In the genomic region with DNA sequence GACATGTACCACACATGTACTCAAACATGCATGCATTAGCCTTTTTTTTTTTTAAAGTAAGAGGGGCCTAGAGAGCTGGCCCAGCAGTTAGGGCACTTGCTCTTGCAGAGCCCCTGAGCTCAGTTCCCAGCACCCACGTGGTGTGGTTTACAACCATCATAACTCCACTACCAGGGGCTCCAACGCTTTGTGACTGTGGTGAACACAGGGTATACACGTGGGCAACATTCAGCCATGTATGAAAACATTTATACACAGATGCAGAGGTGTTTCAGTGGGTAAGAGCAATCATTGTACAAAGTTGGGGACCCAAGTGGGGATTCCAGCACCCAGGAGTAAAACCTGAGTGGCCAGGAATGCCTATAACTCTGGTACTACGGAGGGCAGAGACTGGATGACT, we compare ENCODE assay signal across 9 mouse cellular contexts. TPM values are rescaled to one million over a fixed set of nuclear protein-coding genes. Genes with fewer than 3 reads are reported as not detected.
DNase-seq lines count a peak whose midpoint lies in the region; ATAC-seq and TF ChIP-seq lines count a peak whose summit lies in the region.
"Had no signal": no experiment of that assay in that cellular context is flagged by ENCODE, and none has a peak within 500 bp of the region (broad histone marks: within the 10 kb centered on the region; RNA-seq: fewer than 3 reads in every experiment).

No protein-coding gene starts in this region.

- no peak for ATAC-seq in forebrain, embryonic 15.5 days (replicated peaks)
- no peak for ATAC-seq in forebrain, postnatal 0 days
- no peak for ATAC-seq in midbrain, postnatal 0 days (ENCODE audit: low FRiP score)
- ATAC-seq in limb, embryonic 15.5 days (ENCODE audit: insufficient number of reproducible peaks, low FRiP score, low TSS enrichment, low read depth) = no peak

- H3K27me3 ChIP-seq in forebrain, embryonic 15.5 days = no peaks in the 10 kb centered on the region
- H3K27me3 ChIP-seq in forebrain, postnatal 0 days (ENCODE audit: insufficient read depth, low read length) = no peaks in the 10 kb centered on the region
- H3K27me3 ChIP-seq in midbrain, embryonic 10.5 days (ENCODE audit: low read depth, poor library complexity, severe bottlenecking) = no peaks in the 10 kb centered on the region
- no peaks in the 10 kb centered on the region for H3K27me3 ChIP-seq in midbrain, postnatal 0 days (ENCODE audit: insufficient read depth, low read length)
- H3K27me3 ChIP-seq in limb, embryonic 15.5 days = no peaks in the 10 kb centered on the region

- no peak overlapping the region for H3K9ac ChIP-seq in forebrain, embryonic 15.5 days (replicated peaks)
- H3K9ac ChIP-seq in forebrain, postnatal 0 days = no peak overlapping the region
- H3K9ac ChIP-seq in midbrain, postnatal 0 days (replicated peaks; ENCODE audit: low read length, poor library complexity, severe bottlenecking) = no peak overlapping the region
- H3K9ac ChIP-seq in limb, embryonic 15.5 days = no peak overlapping the region

- WGBS in forebrain, embryonic 15.5 days = 88% methylated on average over 4 of the region's 4 CpGs
- 91% methylated on average over 4 of the region's 4 CpGs for WGBS in forebrain, postnatal 0 days
- 86% methylated on average over 4 of the region's 4 CpGs for WGBS in midbrain, embryonic 10.5 days
- WGBS in midbrain, postnatal 0 days = 88% methylated on average over 4 of the region's 4 CpGs
- 89% methylated on average over 4 of the region's 4 CpGs for WGBS in limb, embryonic 15.5 days

- no peak overlapping the region for H3K4me3 ChIP-seq in forebrain, embryonic 15.5 days
- H3K4me3 ChIP-seq in forebrain, postnatal 0 days (ENCODE audit: low read depth, low read length) = no peak overlapping the region
- peak overlapping the region; percentile 43 for H3K4me3 ChIP-seq in midbrain, embryonic 10.5 days
- no peak overlapping the region; the same call in 1 of the 2 replicates for H3K4me3 ChIP-seq in midbrain, postnatal 0 days (ENCODE audit: low read depth, low read length)
- no peak overlapping the region for H3K4me3 ChIP-seq in limb, embryonic 15.5 days

- H3K9me3 ChIP-seq in forebrain, embryonic 15.5 days = no peaks in the 10 kb centered on the region
- H3K9me3 ChIP-seq in forebrain, postnatal 0 days (ENCODE audit: low read length) = no peaks in the 10 kb centered on the region
- no peaks in the 10 kb centered on the region for H3K9me3 ChIP-seq in midbrain, embryonic 10.5 days (replicated peaks)
- H3K9me3 ChIP-seq in midbrain, postnatal 0 days (ENCODE audit: low read length) = no peaks in the 10 kb centered on the region
- H3K9me3 ChIP-seq in limb, embryonic 15.5 days = no peaks in the 10 kb centered on the region

- H3K36me3 ChIP-seq in forebrain, embryonic 15.5 days = no peaks in the 10 kb centered on the region
- no peaks in the 10 kb centered on the region for H3K36me3 ChIP-seq in forebrain, postnatal 0 days (ENCODE audit: insufficient read depth)
- no peaks in the 10 kb centered on the region for H3K36me3 ChIP-seq in midbrain, embryonic 10.5 days
- no peaks in the 10 kb centered on the region for H3K36me3 ChIP-seq in midbrain, postnatal 0 days (ENCODE audit: insufficient read depth, low read length)
- H3K36me3 ChIP-seq in limb, embryonic 15.5 days = no peaks in the 10 kb centered on the region

- H3K4me1 ChIP-seq in forebrain, embryonic 15.5 days = peaks cover 18% of the 10 kb centered on the region
- H3K4me1 ChIP-seq in forebrain, postnatal 0 days (ENCODE audit: insufficient read depth) = peaks cover 9% of the 10 kb centered on the region; the same call in 1 of the 2 replicates
- peaks cover 35% of the 10 kb centered on the region for H3K4me1 ChIP-seq in midbrain, embryonic 10.5 days
- H3K4me1 ChIP-seq in midbrain, postnatal 0 days (ENCODE audit: insufficient read depth, low read length) = peaks cover 2% of the 10 kb centered on the region; the same call in 1 of the 2 replicates
- peaks cover 23% of the 10 kb centered on the region for H3K4me1 ChIP-seq in limb, embryonic 15.5 days

- no peak for DNase-seq in forebrain, postnatal 0 days
- no peak for DNase-seq in midbrain, embryonic 10.5 days (ENCODE audit: low spot score)
- no peak for DNase-seq in midbrain, postnatal 0 days (ENCODE audit: low spot score)
- no peak for DNase-seq in embryo, embryonic 10 days (ENCODE audit: low spot score)
- no peak for DNase-seq in layer of hippocampus, adult 11-12 months (ENCODE audit: low spot score)
- DNase-seq in right cerebral cortex, postnatal 25 days = no peak

- TF ChIP-seq CTCF in forebrain, postnatal 0 days (IDR thresholded peaks at IDR 0.05; ENCODE audit: low read depth) = no peak
- TF ChIP-seq CTCF in midbrain, postnatal 0 days (IDR thresholded peaks at IDR 0.05) = no peak

- H3K27ac ChIP-seq in forebrain, embryonic 15.5 days (replicated peaks) = peak overlapping the region; percentile 75
- no peak overlapping the region for H3K27ac ChIP-seq in forebrain, postnatal 0 days (ENCODE audit: low read depth, low read length)
- peak overlapping the region; percentile 91 for H3K27ac ChIP-seq in midbrain, embryonic 10.5 days (replicated peaks)
- no peak overlapping the region; the same call in 1 of the 2 replicates for H3K27ac ChIP-seq in midbrain, postnatal 0 days (ENCODE audit: low read depth, low read length)
- H3K27ac ChIP-seq in limb, embryonic 15.5 days = peak overlapping the region; percentile 82

- no peak overlapping the region for H3K4me2 ChIP-seq in forebrain, embryonic 15.5 days (replicated peaks)
- H3K4me2 ChIP-seq in forebrain, postnatal 0 days (ENCODE audit: low read depth) = no peak overlapping the region; the same call in 1 of the 2 replicates
- H3K4me2 ChIP-seq in midbrain, postnatal 0 days (ENCODE audit: low read depth, low read length, poor library complexity, severe bottlenecking) = no peak overlapping the region
- peak overlapping the region; percentile 47; the same call in 1 of the 2 replicates for H3K4me2 ChIP-seq in limb, embryonic 15.5 days

RNA-seq across cellular contexts. Expression of a gene that starts 16.0 kb away (rescaled TPM):
- polyA plus RNA-seq in forebrain, embryonic 15.5 days (2015; fragmentation: Nextera tagmentation; extraction: Ambion mirVana) = 0.87 and 1.2 TPM in 2 replicates
- 6.5 and 7.0 TPM in 2 replicates for total RNA-seq in forebrain, postnatal 0 days (2014; rRNA removed)
- polyA plus RNA-seq in forebrain, postnatal 0 days (2015; fragmentation: Nextera tagmentation; extraction: Ambion mirVana) = 2.5 and 4.0 TPM in 2 replicates
- polyA plus RNA-seq in midbrain, embryonic 10.5 days (2016; fragmentation: Nextera tagmentation; extraction: Ambion mirVana) = 1.7 TPM in 2 replicates
- 8.0 and 8.9 TPM in 2 replicates for total RNA-seq in midbrain, postnatal 0 days (2014; rRNA removed)
- 3.6 TPM in 2 replicates for polyA plus RNA-seq in midbrain, postnatal 0 days (2015; fragmentation: Nextera tagmentation; extraction: Ambion mirVana)
- polyA plus RNA-seq in limb, embryonic 15.5 days (2015; fragmentation: Nextera tagmentation; extraction: Ambion mirVana) = 2.0 and 2.1 TPM in 2 replicates

RNA-seq across cellular contexts. Expression of a gene that starts 21.5 kb away (rescaled TPM):
- not detected in 2 replicates for polyA plus RNA-seq in forebrain, embryonic 15.5 days (2015; fragmentation: Nextera tagmentation; extraction: Ambion mirVana)
- 0.14 TPM in 1 of 2 replicates, not detected in the other for total RNA-seq in forebrain, postnatal 0 days (2014; rRNA removed)
- polyA plus RNA-seq in forebrain, postnatal 0 days (2015; fragmentation: Nextera tagmentation; extraction: Ambion mirVana) = 0.14 and 0.23 TPM in 2 replicates
- polyA plus RNA-seq in midbrain, embryonic 10.5 days (2016; fragmentation: Nextera tagmentation; extraction: Ambion mirVana) = 0.10 TPM in 1 of 2 replicates, not detected in the other
- 0.99 TPM in 1 of 2 replicates, not detected in the other for total RNA-seq in midbrain, postnatal 0 days (2014; rRNA removed)
- polyA plus RNA-seq in midbrain, postnatal 0 days (2015; fragmentation: Nextera tagmentation; extraction: Ambion mirVana) = 0.21 and 0.27 TPM in 2 replicates
- polyA plus RNA-seq in limb, embryonic 15.5 days (2015; fragmentation: Nextera tagmentation; extraction: Ambion mirVana) = 0.17 and 0.44 TPM in 2 replicates
- polyA plus RNA-seq: C2C12 had no signal

RNA-seq across cellular contexts. Expression of a gene that starts 24.0 kb away (rescaled TPM):
- 664 and 720 TPM in 2 replicates for polyA plus RNA-seq in forebrain, embryonic 15.5 days (2015; fragmentation: Nextera tagmentation; extraction: Ambion mirVana)
- 220 and 286 TPM in 2 replicates for total RNA-seq in forebrain, postnatal 0 days (2014; rRNA removed)
- 603 and 867 TPM in 2 replicates for polyA plus RNA-seq in forebrain, postnatal 0 days (2015; fragmentation: Nextera tagmentation; extraction: Ambion mirVana)
- 270 and 311 TPM in 2 replicates for polyA plus RNA-seq in midbrain, embryonic 10.5 days (2016; fragmentation: Nextera tagmentation; extraction: Ambion mirVana)
- 357 and 411 TPM in 2 replicates for total RNA-seq in midbrain, postnatal 0 days (2014; rRNA removed)
- polyA plus RNA-seq in midbrain, postnatal 0 days (2015; fragmentation: Nextera tagmentation; extraction: Ambion mirVana) = 906 and 919 TPM in 2 replicates
- polyA plus RNA-seq in limb, embryonic 15.5 days (2015; fragmentation: Nextera tagmentation; extraction: Ambion mirVana) = 162 and 168 TPM in 2 replicates

RNA-seq across cellular contexts. Expression of a gene that starts 36.2 kb away (rescaled TPM):
- polyA plus RNA-seq in forebrain, embryonic 15.5 days (2015; fragmentation: Nextera tagmentation; extraction: Ambion mirVana) = 26.6 and 27.6 TPM in 2 replicates
- 19.5 and 25.3 TPM in 2 replicates for total RNA-seq in forebrain, postnatal 0 days (2014; rRNA removed)
- 17.6 and 20.0 TPM in 2 replicates for polyA plus RNA-seq in forebrain, postnatal 0 days (2015; fragmentation: Nextera tagmentation; extraction: Ambion mirVana)
- 36.3 and 39.6 TPM in 2 replicates for polyA plus RNA-seq in midbrain, embryonic 10.5 days (2016; fragmentation: Nextera tagmentation; extraction: Ambion mirVana)
- total RNA-seq in midbrain, postnatal 0 days (2014; rRNA removed) = 22.3 and 25.4 TPM in 2 replicates
- polyA plus RNA-seq in midbrain, postnatal 0 days (2015; fragmentation: Nextera tagmentation; extraction: Ambion mirVana) = 20.1 and 20.5 TPM in 2 replicates
- polyA plus RNA-seq in limb, embryonic 15.5 days (2015; fragmentation: Nextera tagmentation; extraction: Ambion mirVana) = 35.5 and 36.2 TPM in 2 replicates

Comparison
In these comparisons a context has a peak if more than half of its experiments do, and no peak if none do; other contexts are left out.
1. H3K27ac ChIP-seq: peak in forebrain, embryonic 15.5 days (single experiment), midbrain, embryonic 10.5 days (single experiment) and limb, embryonic 15.5 days (single experiment); none in forebrain, postnatal 0 days (single experiment) and midbrain, postnatal 0 days (single experiment).